Mouse (Mus musculus) heart, embryonic 12.5 days (tissue): Measurements from ENCODE around the gene Ptprn2. TPM values are rescaled to one million over a fixed set of nuclear protein-coding genes. Genes with fewer than 3 reads are reported as not detected.
"Not testable (repeated sequence)": the region's sequence is repeated elsewhere in the genome, so short reads cannot be mapped to it uniquely, and the experiment has no call there.

Experiments
- ATAC-seq: fragments of 200-750 bp; cut with Nextera tagmentation; 2 replicates; pipeline ENCODE4 v1.8.0; 2017; ENCODE audit warnings: moderate TSS enrichment, moderate library complexity; ENCODE audit not compliant: insufficient number of reproducible peaks, low FRiP score
- H3K27ac ChIP-seq: fragments of 300-500 bp; sonication (generic); 2 replicates; pipeline ENCODE4 v1.5.1; 2016; ENCODE audit warnings: mild to moderate bottlenecking, moderate library complexity; ENCODE audit not compliant: poor library complexity, severe bottlenecking
- H3K27me3 ChIP-seq: fragments of 300-500 bp; sonication (generic); replicated peaks from 2 replicates; pipeline ENCODE4 v1.6.1; 2016; ENCODE audit warnings: mild to moderate bottlenecking, moderate library complexity
- H3K36me3 ChIP-seq: fragments of 300-500 bp; sonication (generic); 2 replicates; pipeline ENCODE4 v1.6.1; 2016; ENCODE audit warnings: mild to moderate bottlenecking, moderate library complexity
- H3K4me1 ChIP-seq: fragments of 300-500 bp; sonication (generic); replicated peaks from 2 replicates; pipeline ENCODE4 v1.6.1; 2016; ENCODE audit warnings: mild to moderate bottlenecking
- H3K4me2 ChIP-seq: fragments of 300-500 bp; sonication (generic); 2 replicates; pipeline ENCODE4 v1.6.1; 2016; ENCODE audit warnings: mild to moderate bottlenecking, moderate library complexity
- H3K4me3 ChIP-seq: fragments of 300-500 bp; sonication (generic); 2 replicates; pipeline ENCODE4 v1.5.1; 2016; ENCODE audit warnings: mild to moderate bottlenecking
- H3K9ac ChIP-seq: fragments of 300-500 bp; sonication (generic); 2 replicates; pipeline ENCODE4 v1.6.1; 2016; ENCODE audit warnings: mild to moderate bottlenecking, moderate library complexity
- H3K9me3 ChIP-seq: fragments of 300-500 bp; sonication (generic); replicated peaks from 2 replicates; pipeline ENCODE4 v1.6.1; 2016; ENCODE audit warnings: mild to moderate bottlenecking, moderate library complexity
- WGBS: fragments of 180-500 bp; shearing (Covaris S2); methylation state at CpG from one replicate; pipeline ENCODE4 v1.1.7; 2016; 5-methylcytosine and 5-hydroxymethylcytosine counted together
- polyA plus RNA-seq: library from polyadenylated mRNA; unstranded; fragments of >200 nt; fragmentation: Nextera tagmentation; extraction: Ambion mirVana; gene quantifications from 2 replicates; pipeline ENCODE4 v1.2.1, GENCODE M21; 2016

Ptprn2 gene
- polyA plus RNA-seq, 1 experiment from 2014 or later: 0.05 TPM

- Histone ChIP-seq H3K9me3 (no peaks in the 10 kb centered on the region), H3K27ac (no peak overlapping the region), H3K4me1 (no peaks in the 10 kb centered on the region), H3K36me3 (no peaks in the 10 kb centered on the region), H3K4me3 (no peak overlapping the region), H3K4me2 (no peak overlapping the region), H3K9ac (no peak overlapping the region), H3K27me3 (no peaks in the 10 kb centered on the region)
- no peak for ATAC-seq
- WGBS: 59% methylated on average over 3 of the region's 3 CpGs
Measured at GRCm38 (mm10) chr12:116474676-116475075, 10.8 kb upstream of the Ptprn2 start.

- H3K4me3 ChIP-seq: no peak overlapping the region
- H3K9me3 ChIP-seq: no peaks in the 10 kb centered on the region
- no peaks in the 10 kb centered on the region for H3K4me1 ChIP-seq
- H3K9ac ChIP-seq: no peak overlapping the region
- H3K36me3 ChIP-seq: no peaks in the 10 kb centered on the region
- no peaks in the 10 kb centered on the region; the same call in 1 of the 2 replicates for H3K27me3 ChIP-seq
- H3K27ac ChIP-seq: no peak overlapping the region
- 45% methylated on average over 1 of the region's 1 CpGs for WGBS
- H3K4me2 ChIP-seq: no peak overlapping the region
- ATAC-seq: no peak
Measured at GRCm38 (mm10) chr12:116478771-116479170, 6.7 kb upstream of the Ptprn2 start.

DNA sequence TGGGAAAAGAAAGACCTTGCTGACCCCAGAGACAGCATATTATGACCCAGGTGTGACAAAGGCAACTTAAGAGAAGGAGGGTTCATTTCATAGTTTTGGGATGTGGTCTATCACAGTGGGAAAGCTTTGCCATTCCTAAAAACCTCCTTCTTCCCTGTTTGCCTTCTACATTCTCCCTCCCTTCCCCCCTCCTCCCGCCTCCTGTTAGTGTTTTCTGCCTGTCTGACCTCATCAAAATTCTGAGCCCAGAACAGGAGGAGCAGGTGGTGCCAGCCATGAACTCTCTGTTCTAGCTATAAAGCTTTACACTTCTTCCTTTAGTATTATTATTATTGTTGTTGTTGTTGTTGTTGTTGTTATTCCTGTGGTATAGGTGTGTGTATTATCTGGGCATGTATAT lies 3.6 kb upstream of the Ptprn2 start:
- 62% methylated on average over 1 of the region's 1 CpGs for WGBS
- peaks cover 12% of the 10 kb centered on the region for H3K27me3 ChIP-seq

GRCm38 (mm10) chr12:116483581-116483980 lies 1.9 kb upstream of the Ptprn2 start:
- peaks cover 28% of the 10 kb centered on the region for H3K27me3 ChIP-seq
- ATAC-seq: no peak
- H3K9ac ChIP-seq: no peak overlapping the region
- H3K27ac ChIP-seq: no peak overlapping the region
- peaks cover 9% of the 10 kb centered on the region for H3K4me1 ChIP-seq
- H3K4me3 ChIP-seq: no peak overlapping the region
- no peaks in the 10 kb centered on the region for H3K36me3 ChIP-seq
- no peak overlapping the region for H3K4me2 ChIP-seq
- WGBS: 40% methylated on average over 2 of the region's 2 CpGs
- no peaks in the 10 kb centered on the region for H3K9me3 ChIP-seq

More for the DNA sequence above, 3.6 kb upstream of the Ptprn2 start:
- Histone ChIP-seq H3K36me3 (no peaks in the 10 kb centered on the region), H3K9ac (no peak overlapping the region), H3K4me2 (no peak overlapping the region), H3K4me1 (peaks cover 9% of the 10 kb centered on the region), H3K9me3 (no peaks in the 10 kb centered on the region), H3K27ac (no peak overlapping the region), H3K4me3 (no peak overlapping the region)
- no peak for ATAC-seq

GRCm38 (mm10) chr12:116484991-116485390 lies 529 bp upstream of the Ptprn2 start:
- no peak for ATAC-seq
- no peak overlapping the region for H3K4me3 ChIP-seq
- WGBS: 73% methylated on average over 8 of the region's 8 CpGs

DNA sequence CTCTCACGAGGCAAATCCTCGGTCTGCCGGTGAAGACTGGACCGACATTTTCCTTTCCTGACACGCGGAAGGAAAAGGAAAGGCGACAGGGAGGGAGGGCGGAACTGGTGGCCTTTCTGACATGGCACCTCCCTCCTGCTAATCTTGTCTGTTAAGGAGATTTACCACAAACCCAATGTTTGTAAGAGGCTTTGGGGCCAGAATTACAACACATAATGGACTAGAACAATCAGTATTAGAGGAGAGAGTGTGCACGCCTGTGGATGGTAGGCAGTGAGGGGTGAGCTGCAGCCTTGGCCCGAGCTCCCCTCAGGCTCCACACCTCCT lies 847 bp downstream of the Ptprn2 start:
- H3K4me1 ChIP-seq: peaks cover 9% of the 10 kb centered on the region
- H3K9ac ChIP-seq: 0 out of 2 replicates have a peak overlapping the region, but pooled peaks have one; percentile 41
- no peaks in the 10 kb centered on the region for H3K9me3 ChIP-seq
- H3K27me3 ChIP-seq: peaks cover 28% of the 10 kb centered on the region
- peak overlapping the region; percentile 64 for H3K4me3 ChIP-seq
- H3K27ac ChIP-seq: no peak overlapping the region
- H3K4me2 ChIP-seq: peak overlapping the region; percentile 99
- 3% methylated on average over 10 of the region's 10 CpGs for WGBS
- ATAC-seq: no peak
- no peaks in the 10 kb centered on the region for H3K36me3 ChIP-seq

More at GRCm38 (mm10) chr12:116484991-116485390, 529 bp upstream of the Ptprn2 start:
- no peaks in the 10 kb centered on the region for H3K9me3 ChIP-seq
- no peak overlapping the region for H3K9ac ChIP-seq
- H3K27me3 ChIP-seq: peaks cover 28% of the 10 kb centered on the region
- H3K27ac ChIP-seq: no peak overlapping the region
- H3K4me1 ChIP-seq: peaks cover 9% of the 10 kb centered on the region
- no peaks in the 10 kb centered on the region for H3K36me3 ChIP-seq
- H3K4me2 ChIP-seq: peak overlapping the region; percentile 99

DNA sequence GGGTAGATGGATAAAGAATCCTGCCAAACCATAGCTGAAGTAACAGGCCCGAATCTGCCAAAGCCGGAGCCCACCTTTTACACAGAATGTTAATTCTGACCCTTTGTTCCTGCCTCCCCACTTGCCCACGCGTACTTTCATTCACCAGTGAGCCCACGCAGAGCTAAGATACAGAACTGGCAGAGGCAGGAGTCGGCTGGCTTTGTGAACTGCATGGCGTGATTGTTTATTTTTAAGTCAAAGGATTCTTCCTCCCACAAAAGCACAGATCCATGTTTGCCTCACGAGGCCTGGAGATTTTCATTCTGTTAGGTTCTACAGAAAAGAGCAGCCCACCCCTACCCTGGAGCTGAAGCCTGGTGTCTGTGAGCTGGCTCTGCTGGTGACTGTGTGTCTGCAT lies 3.3 kb downstream of the Ptprn2 start:
- ATAC-seq: no peak
- no peak overlapping the region for H3K4me2 ChIP-seq
- H3K27me3 ChIP-seq: peaks cover 28% of the 10 kb centered on the region
- peaks cover 9% of the 10 kb centered on the region for H3K4me1 ChIP-seq
- no peaks in the 10 kb centered on the region for H3K9me3 ChIP-seq
- no peak overlapping the region for H3K4me3 ChIP-seq
- 71% methylated on average over 8 of the region's 8 CpGs for WGBS
- no peak overlapping the region for H3K27ac ChIP-seq
- no peaks in the 10 kb centered on the region for H3K36me3 ChIP-seq
- H3K9ac ChIP-seq: no peak overlapping the region

DNA sequence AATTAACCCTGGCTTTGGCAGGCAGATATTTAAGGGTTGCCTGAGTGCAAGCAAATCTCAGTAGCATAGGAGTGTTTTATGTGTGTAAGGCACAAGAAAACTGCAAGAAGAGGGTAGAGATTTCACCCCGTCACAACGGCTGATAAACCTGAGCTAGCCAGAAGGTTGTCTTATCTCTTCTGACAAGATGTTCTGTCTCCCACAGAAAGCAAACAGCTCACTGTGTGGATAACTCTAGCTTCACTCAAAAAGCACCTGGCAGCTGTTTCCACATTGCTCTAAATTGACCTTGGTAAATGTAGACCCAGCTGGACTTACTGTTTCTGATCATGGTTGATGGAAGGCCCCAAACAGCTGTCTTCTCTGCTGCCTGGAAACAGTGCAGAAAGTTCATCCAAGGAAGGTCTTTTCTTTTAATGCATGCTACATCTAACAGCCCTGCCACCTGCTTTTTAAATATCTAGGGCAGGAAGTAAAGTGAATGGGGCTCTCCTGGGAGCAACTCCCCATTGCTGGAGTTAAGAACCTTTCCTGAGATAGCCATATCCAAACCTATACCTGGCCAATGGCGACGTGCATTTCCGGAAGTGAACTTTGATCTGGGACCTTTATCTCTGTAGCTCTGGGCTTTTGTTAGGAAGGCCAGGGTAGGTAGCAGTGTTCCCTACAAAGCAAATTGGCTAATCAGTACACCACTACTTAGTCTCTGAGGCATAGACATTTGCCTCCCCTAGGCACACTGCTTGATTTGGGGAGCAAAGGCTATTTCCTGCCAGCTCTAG lies 5.2 kb downstream of the Ptprn2 start:
- no peak overlapping the region for H3K27ac ChIP-seq
- H3K4me1 ChIP-seq: peaks cover 8% of the 10 kb centered on the region
- H3K4me3 ChIP-seq: no peak overlapping the region
- H3K27me3 ChIP-seq: peaks cover 28% of the 10 kb centered on the region
- H3K4me2 ChIP-seq: no peak overlapping the region
- no peaks in the 10 kb centered on the region for H3K36me3 ChIP-seq
- WGBS: 52% methylated on average over 5 of the region's 5 CpGs
- no peak for ATAC-seq
- no peak overlapping the region for H3K9ac ChIP-seq
- no peaks in the 10 kb centered on the region for H3K9me3 ChIP-seq

GRCm38 (mm10) chr12:116498666-116499065 lies 13.1 kb downstream of the Ptprn2 start:
- H3K4me2 ChIP-seq: no peak overlapping the region
- no peak overlapping the region for H3K4me3 ChIP-seq
- H3K27ac ChIP-seq: no peak overlapping the region
- no peaks in the 10 kb centered on the region for H3K36me3 ChIP-seq
- no peaks in the 10 kb centered on the region for H3K27me3 ChIP-seq
- no peaks in the 10 kb centered on the region for H3K9me3 ChIP-seq
- no peak overlapping the region for H3K9ac ChIP-seq
- ATAC-seq: no peak
- peaks cover 11% of the 10 kb centered on the region for H3K4me1 ChIP-seq

DNA sequence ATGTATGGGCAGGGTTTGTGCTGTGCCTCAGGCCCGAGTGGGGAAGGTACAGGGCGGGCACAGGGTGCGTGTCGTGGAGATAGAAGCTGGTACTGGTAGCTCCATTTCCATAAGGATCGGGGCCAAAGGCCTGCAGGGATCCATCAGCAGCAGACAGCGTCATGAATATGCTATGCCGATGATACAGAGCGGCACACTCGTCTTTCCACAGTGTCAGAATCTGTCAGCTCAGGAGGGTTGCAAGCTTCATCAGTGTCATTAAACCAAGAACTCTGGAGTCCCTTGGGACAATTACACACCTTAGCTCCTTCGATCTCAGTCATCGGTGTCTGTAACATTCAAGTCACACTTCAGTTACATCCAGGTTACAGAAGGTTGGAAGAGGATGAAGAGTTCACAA lies 15.1 kb downstream of the Ptprn2 start:
- Histone ChIP-seq H3K27ac (no peak overlapping the region), H3K4me3 (no peak overlapping the region), H3K36me3 (no peaks in the 10 kb centered on the region), H3K9ac (no peak overlapping the region), H3K27me3 (no peaks in the 10 kb centered on the region), H3K9me3 (no peaks in the 10 kb centered on the region), H3K4me1 (peaks cover 11% of the 10 kb centered on the region), H3K4me2 (no peak overlapping the region)
- WGBS: 80% methylated on average over 11 of the region's 11 CpGs
- ATAC-seq: no peak

- Histone ChIP-seq H3K36me3 (no peaks in the 10 kb centered on the region), H3K27ac (no peak overlapping the region), H3K27me3 (no peaks in the 10 kb centered on the region), H3K9ac (no peak overlapping the region), H3K4me3 (no peak overlapping the region), H3K9me3 (no peaks in the 10 kb centered on the region), H3K4me2 (no peak overlapping the region), H3K4me1 (no peaks in the 10 kb centered on the region)
- no peak for ATAC-seq
- WGBS: 75% methylated on average over 1 of the region's 1 CpGs
Measured at GRCm38 (mm10) chr12:116512482-116512881, 27.0 kb downstream of the Ptprn2 start.

- not testable (repeated sequence) for H3K4me1 ChIP-seq, H3K4me2 ChIP-seq, ATAC-seq, H3K4me3 ChIP-seq, H3K27ac ChIP-seq, H3K36me3 ChIP-seq, H3K9me3 ChIP-seq, H3K9ac ChIP-seq, H3K27me3 ChIP-seq
- 71% methylated on average over 2 of the region's 2 CpGs for WGBS
Measured at GRCm38 (mm10) chr12:116513788-116514187, 28.3 kb downstream of the Ptprn2 start.
